Mouse (Mus musculus) small intestine, adult 2 months (tissue): ENCODE data around the gene Naa38.

Source experiments
- CTCF ChIP-seq: fragments of 200-500 bp; IDR thresholded peaks from 2 replicates; pipeline ENCODE4 v1.5.1; 2012; ENCODE audit warnings: low read depth, mild to moderate bottlenecking, control low read depth, inconsistent platforms, low read length, moderate library complexity, mixed read lengths; ENCODE audit not compliant: insufficient replicate concordance, insufficient read length; ENCODE audit errors: extremely low read depth
- POLR2A ChIP-seq: fragments of 200-500 bp; IDR thresholded peaks from 2 replicates; pipeline ENCODE4 v1.6.1; 2012; ENCODE audit warnings: low read depth, mild to moderate bottlenecking, control low read depth, inconsistent platforms, low read length, moderate library complexity

- TF ChIP-seq POLR2A (no peak), CTCF (no peak)
These were observed 22.5 kb upstream of the Naa38 start for GRCm38 (mm10) chr11:69372780-69373170.
